ENCODE assay signal across 8 mouse cellular contexts in the genomic region with DNA sequence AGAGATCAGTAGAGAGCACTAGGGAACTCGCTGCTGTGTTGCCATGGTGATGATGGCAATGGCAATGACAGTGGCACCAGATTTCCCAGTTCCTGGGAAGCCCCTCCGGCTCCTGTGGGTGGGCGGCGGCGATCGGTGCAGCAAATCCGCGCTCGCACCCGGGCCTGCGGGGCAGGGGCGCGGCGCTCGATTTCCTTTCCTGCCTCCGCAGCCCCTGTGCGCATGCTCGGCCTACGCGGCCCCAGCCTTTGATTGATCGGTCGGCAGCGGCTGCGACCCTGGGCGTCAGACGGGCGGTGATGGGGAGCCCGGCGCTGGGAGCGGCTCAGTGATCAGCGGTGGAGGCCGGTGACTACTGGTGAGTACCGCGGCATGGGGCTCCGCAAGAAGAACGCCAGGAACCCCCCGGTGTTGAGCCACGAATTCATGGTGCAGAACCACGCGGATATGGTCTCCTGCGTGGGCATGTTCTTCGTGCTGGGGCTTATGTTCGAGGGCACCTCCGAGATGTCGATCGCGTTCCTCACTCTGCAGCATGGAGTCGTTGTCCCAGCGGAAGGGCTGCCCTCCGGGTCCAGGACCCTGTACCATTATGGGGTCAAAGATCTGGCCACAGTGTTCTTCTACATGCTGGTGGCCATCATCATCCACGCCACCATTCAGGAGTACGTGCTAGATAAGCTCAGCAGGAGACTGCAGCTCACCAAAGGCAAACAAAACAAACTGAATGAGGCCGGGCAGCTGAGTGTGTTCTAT. TPM values are rescaled to one million over a fixed set of nuclear protein-coding genes. Genes with fewer than 3 reads are reported as not detected.
DNase-seq lines count a peak whose midpoint lies in the region; ATAC-seq lines count a peak whose summit lies in the region.

A gene (plus strand): TSS at position 35 of the 756 bp plus-strand sequence.

- DNase-seq in gastrocnemius, postnatal 10 days = peak; percentile 49
- DNase-seq in gastrocnemius, adult 18-20 months (ENCODE audit: low spot score) = no peak
- DNase-seq in cerebellum, adult 9-11 months = peak; percentile 78
- peak; percentile 45 to 83 for DNase-seq in frontal cortex, adult 2 months (ENCODE audit: extremely low spot score in 1 of 2, low spot score in 1 of 2)
- peak; percentile 20 for DNase-seq in hindlimb bud, embryonic 11.5 days (ENCODE audit: extremely low spot score, low read depth, low spot score)
- DNase-seq in left cerebral cortex, postnatal 36 days (ENCODE audit: low spot score in 2 of 2) = peak; percentile 83 to 87
- peak; percentile 97 for DNase-seq in midbrain, embryonic 14.5 days

- peak within 1 kb of the TSS; percentile 79 for H3K9ac ChIP-seq in midbrain, embryonic 14.5 days (replicated peaks; ENCODE audit: low read length)
- H3K9ac ChIP-seq in stomach, embryonic 16.5 days (ENCODE audit: low read length) = peak within 1 kb of the TSS; percentile 73

- H3K4me3 ChIP-seq in midbrain, embryonic 14.5 days (replicated peaks; ENCODE audit: low read depth, low read length) = peak within 1 kb of the TSS; percentile 65
- H3K4me3 ChIP-seq in stomach, embryonic 16.5 days (replicated peaks; ENCODE audit: low read length) = peak within 1 kb of the TSS; percentile 57

- peak within 1 kb of the TSS; percentile 67 for H3K4me2 ChIP-seq in midbrain, embryonic 14.5 days (ENCODE audit: low read length)
- peak within 1 kb of the TSS; percentile 69 for H3K4me2 ChIP-seq in stomach, embryonic 16.5 days (ENCODE audit: low read depth, low read length)

- peak; percentile 97 for ATAC-seq in midbrain, embryonic 14.5 days (ENCODE audit: low FRiP score, low TSS enrichment)
- ATAC-seq in stomach, embryonic 16.5 days (ENCODE audit: insufficient read depth, low FRiP score) = peak; percentile 86

- peaks cover 25% of the 10 kb centered on the region for H3K4me1 ChIP-seq in midbrain, embryonic 14.5 days (ENCODE audit: control insufficient read depth, insufficient read depth, low read length)
- H3K4me1 ChIP-seq in stomach, embryonic 16.5 days (ENCODE audit: control insufficient read depth, insufficient read depth, low read length) = peaks cover 6% of the 10 kb centered on the region; the same call in 1 of the 2 replicates

- no peaks in the 10 kb centered on the region for H3K27me3 ChIP-seq in midbrain, embryonic 14.5 days (ENCODE audit: control insufficient read depth, insufficient read depth, low read length)
- H3K27me3 ChIP-seq in stomach, embryonic 16.5 days (ENCODE audit: control insufficient read depth, insufficient read depth, low read length) = no peaks in the 10 kb centered on the region

- H3K9me3 ChIP-seq in midbrain, embryonic 14.5 days (ENCODE audit: control insufficient read depth, low read length) = no peaks in the 10 kb centered on the region
- no peaks in the 10 kb centered on the region for H3K9me3 ChIP-seq in stomach, embryonic 16.5 days (replicated peaks; ENCODE audit: control insufficient read depth, low read length)

- 1% methylated on average over 53 of the region's 53 CpGs for WGBS in midbrain, embryonic 14.5 days
- 3% methylated on average over 53 of the region's 53 CpGs for WGBS in stomach, embryonic 16.5 days

- peak within 1 kb of the TSS; percentile 86 for H3K27ac ChIP-seq in midbrain, embryonic 14.5 days (replicated peaks; ENCODE audit: low read depth, low read length)
- no peak within 1 kb of the TSS for H3K27ac ChIP-seq in stomach, embryonic 16.5 days (ENCODE audit: low read length)

- H3K36me3 ChIP-seq in midbrain, embryonic 14.5 days (ENCODE audit: control insufficient read depth, insufficient read depth, low read length) = peaks cover 8% of the 10 kb centered on the region; the same call in 1 of the 2 replicates
- no peaks in the 10 kb centered on the region for H3K36me3 ChIP-seq in stomach, embryonic 16.5 days (ENCODE audit: control insufficient read depth, insufficient read depth, low read length)

- intact Hi-C loops in left cerebral cortex, postnatal 36 days (cut with DNase I) = no loop called here

RNA-seq across cellular contexts. Expression of the gene that starts here (rescaled TPM):
- under 1 TPM; 0.45 to 0.93 TPM for total RNA-seq in gastrocnemius, postnatal 10 days (2021)
- not detected for total RNA-seq in gastrocnemius, adult 18-20 months (2021)
- polyA plus RNA-seq in frontal cortex, adult 2 months (2012; rRNA removed) = 18.4 and 19.7 TPM in 2 replicates
- total RNA-seq in left cerebral cortex, postnatal 36 days (2021) = 10 to 100 TPM; 17.6 to 17.7 TPM
- 57.2 and 57.6 TPM in 2 replicates for polyA plus RNA-seq in midbrain, embryonic 14.5 days (2014; fragmentation: Nextera tagmentation; extraction: Ambion mirVana)
- 7.8 and 7.9 TPM in 2 replicates for polyA plus RNA-seq in stomach, embryonic 16.5 days (2015; fragmentation: Nextera tagmentation; extraction: Ambion mirVana)

Comparison
In these comparisons a context has a peak if more than half of its experiments do, and no peak if none do; other contexts are left out.
1. RNA of the gene that starts here (total RNA-seq): 17.6 to 17.7 TPM in left cerebral cortex, postnatal 36 days; 0.45 to 0.93 TPM in gastrocnemius, postnatal 10 days and not detected in gastrocnemius, adult 18-20 months; every median in the first group is over 4 times any median in the second.
2. Peak in DNase-seq in gastrocnemius, postnatal 10 days; RNA of the gene not detected or under 1 TPM.